Mouse (Mus musculus) forebrain, embryonic 13.5 days (tissue): ENCODE data around the gene Zfp661. TPM values are rescaled to one million over a fixed set of nuclear protein-coding genes. Genes with fewer than 3 reads are reported as not detected.

ENCODE experiments used
- ATAC-seq: fragments of 200-750 bp; cut with Nextera tagmentation; 2 replicates; pipeline ENCODE4 v1.8.0; 2017
- H3K27ac ChIP-seq: fragments of 300-500 bp; sonication (generic); 2 replicates; pipeline ENCODE4 v1.5.1; 2015; ENCODE audit warnings: inconsistent platforms, mild to moderate bottlenecking, moderate library complexity
- H3K27me3 ChIP-seq: fragments of 300-500 bp; sonication (generic); 2 replicates; pipeline ENCODE4 v1.6.1; 2015; ENCODE audit warnings: mild to moderate bottlenecking, inconsistent platforms
- H3K36me3 ChIP-seq: fragments of 300-500 bp; sonication (generic); 2 replicates; pipeline ENCODE4 v1.6.1; 2015; ENCODE audit warnings: mild to moderate bottlenecking, inconsistent platforms; ENCODE audit not compliant: poor library complexity, severe bottlenecking
- H3K4me1 ChIP-seq: fragments of 300-500 bp; sonication (generic); 2 replicates; pipeline ENCODE4 v1.6.1; 2015; ENCODE audit warnings: inconsistent platforms
- H3K4me2 ChIP-seq: fragments of 300-500 bp; sonication (generic); 2 replicates; pipeline ENCODE4 v1.6.1; 2015; ENCODE audit warnings: inconsistent platforms, mild to moderate bottlenecking, moderate library complexity
- H3K4me3 ChIP-seq: fragments of 300-500 bp; sonication (generic); 2 replicates; pipeline ENCODE4 v1.5.1; 2015; ENCODE audit warnings: mild to moderate bottlenecking, inconsistent platforms
- H3K9ac ChIP-seq: fragments of 300-500 bp; sonication (generic); 2 replicates; pipeline ENCODE4 v1.6.1; 2015; ENCODE audit warnings: mild to moderate bottlenecking, inconsistent platforms
- H3K9me3 ChIP-seq: fragments of 300-500 bp; sonication (generic); replicated peaks from 2 replicates; pipeline ENCODE4 v1.6.1; 2016; ENCODE audit warnings: inconsistent platforms
- WGBS: fragments of 180-500 bp; shearing (Covaris S2); methylation state at CpG from one replicate; pipeline ENCODE4 v1.1.7; 2015; 5-methylcytosine and 5-hydroxymethylcytosine counted together
- polyA plus RNA-seq: library from polyadenylated mRNA; unstranded; fragments of >200 nt; fragmentation: Nextera tagmentation; extraction: Ambion mirVana; gene quantifications from 2 replicates; pipeline ENCODE4 v1.2.1, GENCODE M21; 2015

The Zfp661 gene
- polyA plus RNA-seq, 1 experiment from 2014 or later: 9.4 TPM

- ATAC-seq: no peak
- no peaks in the 10 kb centered on the region for H3K9me3 ChIP-seq
- H3K4me3 ChIP-seq: no peak overlapping the region
- no peaks in the 10 kb centered on the region for H3K36me3 ChIP-seq
- H3K9ac ChIP-seq: no peak overlapping the region
- H3K27me3 ChIP-seq: peaks cover 9% of the 10 kb centered on the region
- no peaks in the 10 kb centered on the region for H3K4me1 ChIP-seq
- H3K27ac ChIP-seq: no peak overlapping the region
- H3K4me2 ChIP-seq: no peak overlapping the region
These were observed 37.2 kb downstream of the Zfp661 start for GRCm38 (mm10) chr2:127549711-127550110.

GRCm38 (mm10) chr2:127548342-127549074 lies 38.4 kb downstream of the Zfp661 start:
- H3K9me3 ChIP-seq: no peaks in the 10 kb centered on the region
- no peak for ATAC-seq
- no peak overlapping the region for H3K4me2 ChIP-seq
- H3K27me3 ChIP-seq: peaks cover 15% of the 10 kb centered on the region
- 81% methylated on average over 5 of the region's 5 CpGs for WGBS
- no peak overlapping the region for H3K4me3 ChIP-seq
- H3K27ac ChIP-seq: no peak overlapping the region
- H3K36me3 ChIP-seq: no peaks in the 10 kb centered on the region
- no peak overlapping the region for H3K9ac ChIP-seq
- no peaks in the 10 kb centered on the region for H3K4me1 ChIP-seq

GRCm38 (mm10) chr2:127541697-127542096 lies 45.2 kb downstream of the Zfp661 start:
- Histone ChIP-seq H3K27me3 (peaks cover 71% of the 10 kb centered on the region), H3K36me3 (no peaks in the 10 kb centered on the region), H3K9me3 (no peaks in the 10 kb centered on the region), H3K27ac (no peak overlapping the region), H3K9ac (no peak overlapping the region), H3K4me3 (no peak overlapping the region), H3K4me2 (no peak overlapping the region), H3K4me1 (peaks cover 6% of the 10 kb centered on the region)
- ATAC-seq: no peak
- WGBS: 88% methylated on average over 2 of the region's 2 CpGs

- peaks cover 76% of the 10 kb centered on the region for H3K27me3 ChIP-seq
- H3K4me1 ChIP-seq: peaks cover 6% of the 10 kb centered on the region
- H3K27ac ChIP-seq: no peak within 1 kb of the TSS
- H3K9ac ChIP-seq: no peak within 1 kb of the TSS
- 7% methylated on average over 29 of the region's 29 CpGs for WGBS
- H3K9me3 ChIP-seq: no peaks in the 10 kb centered on the region
- no peaks in the 10 kb centered on the region for H3K36me3 ChIP-seq
- ATAC-seq: no peak
- peak within 1 kb of the TSS; percentile 18; the same call in 1 of the 2 replicates for H3K4me3 ChIP-seq
- H3K4me2 ChIP-seq: peak within 1 kb of the TSS; percentile 33
These were observed 45.7 kb downstream of the Zfp661 start, which contains the start of gene Prom2 for GRCm38 (mm10) chr2:127541185-127541584. TSS of gene Prom2 (minus strand) at chr2:127541467.

GRCm38 (mm10) chr2:127539494-127539893 lies 47.4 kb downstream of the Zfp661 start:
- ATAC-seq: no peak
- Histone ChIP-seq H3K4me2 (no peak overlapping the region), H3K9ac (no peak overlapping the region), H3K4me3 (no peak overlapping the region), H3K9me3 (no peaks in the 10 kb centered on the region), H3K36me3 (no peaks in the 10 kb centered on the region), H3K27ac (no peak overlapping the region), H3K27me3 (peaks cover 81% of the 10 kb centered on the region), H3K4me1 (peaks cover 6% of the 10 kb centered on the region)
- 23% methylated on average over 4 of the region's 4 CpGs for WGBS

DNA sequence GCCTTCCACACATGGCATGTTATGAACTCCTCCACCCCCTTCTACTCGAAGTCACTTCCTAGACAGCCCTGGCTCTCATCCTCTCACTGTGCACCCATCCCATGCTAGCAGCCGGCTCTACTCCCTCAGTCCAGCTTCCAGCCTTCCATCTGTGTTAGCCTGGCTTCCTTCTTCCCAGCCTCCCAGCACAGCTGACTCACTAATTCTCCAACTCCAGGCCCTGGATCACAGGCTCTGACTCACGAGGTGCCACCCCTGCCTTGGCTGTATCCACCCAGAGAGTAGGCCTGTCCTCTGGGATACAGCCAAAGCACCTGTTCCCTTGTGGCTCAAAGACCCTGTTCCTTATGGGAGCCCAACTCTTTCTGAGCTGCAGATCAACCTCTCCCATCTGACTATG lies 49.3 kb downstream of the Zfp661 start:
- Histone ChIP-seq H3K27ac (no peak overlapping the region), H3K27me3 (peaks cover 69% of the 10 kb centered on the region), H3K9ac (no peak overlapping the region), H3K9me3 (no peaks in the 10 kb centered on the region), H3K36me3 (no peaks in the 10 kb centered on the region), H3K4me3 (no peak overlapping the region), H3K4me1 (peaks cover 6% of the 10 kb centered on the region), H3K4me2 (no peak overlapping the region)
- ATAC-seq: no peak
- WGBS: 68% methylated on average over 3 of the region's 3 CpGs

DNA sequence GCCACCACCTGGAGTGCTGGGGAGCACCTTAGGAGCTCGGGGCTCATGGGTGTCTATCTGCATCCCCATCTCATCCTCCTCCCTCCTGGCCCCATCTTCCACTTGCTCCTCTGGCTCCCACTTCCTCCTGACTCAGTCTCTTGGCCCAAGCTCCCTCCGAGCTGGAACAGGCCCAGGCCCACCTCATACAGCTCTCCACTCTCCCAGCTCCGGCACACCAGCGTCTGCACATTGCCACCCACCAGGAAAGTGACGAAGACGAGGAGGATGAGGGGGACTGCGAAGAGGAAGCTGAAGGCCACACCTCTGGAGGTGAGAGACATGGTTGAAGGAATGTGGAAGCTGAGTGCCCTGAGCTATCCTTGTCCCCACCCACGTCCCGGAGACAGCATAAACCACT lies 51.5 kb downstream of the Zfp661 start:
- WGBS: 88% methylated on average over 9 of the region's 9 CpGs
- Histone ChIP-seq H3K9me3 (no peaks in the 10 kb centered on the region), H3K9ac (no peak overlapping the region), H3K36me3 (no peaks in the 10 kb centered on the region), H3K4me1 (no peaks in the 10 kb centered on the region), H3K4me2 (no peak overlapping the region), H3K4me3 (no peak overlapping the region), H3K27ac (no peak overlapping the region), H3K27me3 (peaks cover 59% of the 10 kb centered on the region)
- no peak for ATAC-seq

GRCm38 (mm10) chr2:127532379-127532778 lies 54.5 kb downstream of the Zfp661 start:
- WGBS: 11% methylated on average over 9 of the region's 9 CpGs
- ATAC-seq: no peak
- no peaks in the 10 kb centered on the region for H3K36me3 ChIP-seq

DNA sequence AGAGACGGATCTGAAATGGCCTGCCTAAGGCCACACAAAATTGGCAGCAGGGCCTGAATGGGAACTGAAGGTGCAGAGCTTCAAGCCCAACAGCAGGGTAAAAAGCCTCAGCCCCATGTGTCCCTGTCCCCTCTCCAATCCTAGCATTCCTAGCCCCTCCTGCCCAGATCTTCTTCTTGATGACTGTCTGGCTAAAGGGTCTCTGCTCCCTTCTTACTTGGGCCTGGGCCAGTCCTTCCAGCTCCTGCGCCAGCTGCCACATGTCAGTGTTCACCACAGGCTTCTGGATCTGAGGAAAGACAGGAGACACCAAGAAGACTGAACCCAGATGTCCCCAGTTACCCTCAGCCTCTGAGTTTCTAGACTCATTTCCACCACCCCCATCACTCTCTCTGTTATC lies 55.3 kb downstream of the Zfp661 start:
- Histone ChIP-seq H3K9ac (no peak overlapping the region), H3K4me1 (0 out of 2 replicates have a peak, but pooled peaks cover 5% of the 10 kb centered on the region), H3K9me3 (no peaks in the 10 kb centered on the region), H3K36me3 (no peaks in the 10 kb centered on the region), H3K4me3 (no peak overlapping the region), H3K27me3 (peaks cover 24% of the 10 kb centered on the region; the same call in 1 of the 2 replicates), H3K4me2 (no peak overlapping the region), H3K27ac (no peak overlapping the region)
- ATAC-seq: no peak
- 84% methylated on average over 2 of the region's 2 CpGs for WGBS

More at GRCm38 (mm10) chr2:127532379-127532778, 54.5 kb downstream of the Zfp661 start:
- H3K4me3 ChIP-seq: no peak overlapping the region
- no peak overlapping the region for H3K9ac ChIP-seq
- H3K4me2 ChIP-seq: no peak overlapping the region
- 0 out of 2 replicates have a peak, but pooled peaks cover 2% of the 10 kb centered on the region for H3K4me1 ChIP-seq
- H3K27me3 ChIP-seq: peaks cover 32% of the 10 kb centered on the region; the same call in 1 of the 2 replicates
- H3K9me3 ChIP-seq: no peaks in the 10 kb centered on the region
- no peak overlapping the region for H3K27ac ChIP-seq

DNA sequence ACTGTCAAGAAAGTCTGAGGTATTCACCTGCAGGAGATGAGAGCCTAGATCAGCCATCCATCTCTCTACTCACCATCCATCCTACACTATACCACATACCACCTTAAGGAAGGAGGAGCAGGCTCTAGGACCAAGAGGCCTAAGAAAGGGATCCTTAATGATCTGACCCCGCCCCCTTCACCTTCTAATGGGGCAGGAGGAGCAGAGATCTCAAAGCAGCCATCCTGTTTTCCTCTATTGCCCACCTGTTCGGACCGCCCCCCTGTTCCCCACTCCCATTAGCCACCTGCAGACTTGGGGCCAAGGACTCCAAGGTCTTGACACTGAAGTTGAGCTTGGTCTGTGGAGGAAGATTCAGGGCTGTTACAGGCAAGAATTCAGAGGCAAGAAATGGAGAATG lies 56.5 kb downstream of the Zfp661 start:
- 63% methylated on average over 3 of the region's 3 CpGs for WGBS
- Histone ChIP-seq H3K9ac (no peak overlapping the region), H3K4me1 (0 out of 2 replicates have a peak, but pooled peaks cover 7% of the 10 kb centered on the region), H3K27me3 (0 out of 2 replicates have a peak, but pooled peaks cover 19% of the 10 kb centered on the region), H3K4me2 (no peak overlapping the region), H3K36me3 (no peaks in the 10 kb centered on the region), H3K4me3 (no peak overlapping the region), H3K27ac (no peak overlapping the region), H3K9me3 (no peaks in the 10 kb centered on the region)
- no peak for ATAC-seq

DNA sequence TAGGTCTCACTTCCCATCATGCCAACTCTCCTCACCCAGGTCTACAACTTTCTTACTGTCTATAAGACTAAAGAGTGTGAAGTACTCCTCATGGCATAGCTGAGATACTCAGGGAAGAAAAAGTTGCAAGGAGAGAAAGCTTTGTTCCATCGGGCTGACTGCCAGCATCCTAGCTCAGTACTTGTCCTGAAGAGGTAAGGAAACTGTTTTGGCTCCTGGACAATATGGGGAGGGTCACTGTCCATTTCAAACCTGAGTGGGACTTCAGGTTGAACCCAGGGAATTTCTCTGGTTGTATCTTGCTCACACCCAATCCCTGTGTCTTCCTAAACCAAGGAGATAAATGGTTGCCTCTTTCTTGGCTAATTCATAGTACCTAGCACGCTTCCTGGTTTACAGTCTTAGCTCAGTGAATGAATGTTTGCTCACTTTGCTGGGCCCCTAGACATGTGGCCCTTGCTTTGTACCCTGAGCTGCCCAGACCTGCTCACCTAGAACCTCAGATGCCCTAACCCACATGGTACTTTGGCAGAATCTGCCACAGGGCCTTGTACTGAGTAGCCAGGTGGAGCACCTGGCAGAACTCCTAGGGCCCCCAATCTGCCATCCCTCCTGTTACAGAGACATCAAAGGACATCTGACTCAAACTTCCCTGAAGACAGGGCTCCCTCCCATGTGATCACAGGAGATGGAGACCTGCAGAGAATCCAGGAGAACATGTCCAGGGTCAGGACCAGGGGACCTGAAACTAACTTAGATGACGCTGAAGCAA lies 61.7 kb downstream of the Zfp661 start:
- H3K27ac ChIP-seq: no peak overlapping the region
- WGBS: 90% methylated on average over 3 of the region's 3 CpGs
- H3K9me3 ChIP-seq: no peaks in the 10 kb centered on the region
- no peak for ATAC-seq
- H3K4me3 ChIP-seq: no peak overlapping the region
- peaks cover 39% of the 10 kb centered on the region for H3K4me1 ChIP-seq
- H3K36me3 ChIP-seq: no peaks in the 10 kb centered on the region
- H3K27me3 ChIP-seq: no peaks in the 10 kb centered on the region
- no peak overlapping the region for H3K9ac ChIP-seq
- H3K4me2 ChIP-seq: no peak overlapping the region
